Mouse (Mus musculus) lung, adult 2 months (tissue): ENCODE data around the gene Emc10.

Experiments used
- CTCF ChIP-seq: fragments of 200-500 bp; IDR thresholded peaks from 2 replicates; pipeline ENCODE4 v1.5.1; 2011; ENCODE audit warnings: mild to moderate bottlenecking, low read length, control low read depth; ENCODE audit not compliant: insufficient read depth
- POLR2A ChIP-seq: fragments of 200-500 bp; IDR thresholded peaks from 2 replicates; pipeline ENCODE4 v1.6.1; 2011; ENCODE audit warnings: low read depth, mild to moderate bottlenecking, control low read depth, low read length, borderline replicate concordance; ENCODE audit errors: extremely low read depth

DNA sequence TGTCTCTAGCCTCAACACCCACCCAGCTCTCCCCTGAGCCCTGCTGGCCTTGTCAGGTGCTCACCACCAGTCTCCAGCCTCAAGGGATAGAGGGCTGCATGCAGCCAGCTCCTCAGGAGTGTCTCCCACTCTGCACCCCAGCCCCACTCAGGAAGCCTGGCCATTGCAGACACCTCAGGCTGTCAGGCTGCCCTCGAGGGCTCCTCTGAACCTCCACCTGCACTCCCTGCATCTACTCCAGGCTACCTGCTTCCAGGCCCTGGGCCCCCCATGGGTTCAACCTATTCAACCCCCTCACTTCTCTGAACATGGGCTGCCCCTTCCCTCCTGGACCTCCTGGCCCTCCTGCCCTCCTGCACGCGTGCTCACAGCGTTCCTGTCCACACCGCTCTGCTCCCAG lies 4.9 kb downstream of the Emc10 start:
- no peak for TF ChIP-seq CTCF
- no peak for TF ChIP-seq POLR2A
